Mouse (Mus musculus) brain, embryonic 14.5 days (tissue): Measurements from ENCODE around the gene Neu3.

ENCODE experiments used
- CTCF ChIP-seq: fragments of 200-500 bp; IDR thresholded peaks from 2 replicates; pipeline ENCODE4 v1.5.1; 2012; ENCODE audit warnings: inconsistent platforms, mild to moderate bottlenecking, moderate library complexity, borderline replicate concordance; ENCODE audit not compliant: insufficient read depth, insufficient read length; ENCODE audit errors: extremely low read depth
- POLR2A ChIP-seq: fragments of 200-500 bp; IDR thresholded peaks from 2 replicates; pipeline ENCODE4 v1.6.1; 2012; ENCODE audit warnings: mild to moderate bottlenecking, inconsistent platforms, borderline replicate concordance; ENCODE audit not compliant: poor library complexity, insufficient read depth, insufficient read length, severe bottlenecking; ENCODE audit errors: extremely low read depth

DNA sequence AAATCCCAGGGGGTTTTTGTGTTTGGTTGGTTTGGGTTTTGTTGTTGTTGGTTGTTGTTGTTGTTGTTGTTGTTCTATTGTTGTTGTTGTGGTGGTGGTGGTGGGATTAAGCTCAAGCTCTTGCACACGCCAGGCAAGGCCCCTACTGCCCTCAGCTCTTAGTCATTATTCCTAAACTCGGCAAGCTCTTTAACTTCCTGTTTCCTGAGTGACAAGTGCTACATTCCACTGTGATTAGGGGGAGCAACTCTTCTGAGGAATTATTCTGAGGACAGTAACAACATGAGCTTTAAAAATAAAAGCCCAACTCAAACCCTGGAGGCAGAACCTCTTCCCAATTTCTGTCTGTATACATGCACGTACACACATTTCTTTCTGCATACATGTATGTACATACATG, 37.0 kb upstream of the Neu3 start:
- TF ChIP-seq CTCF (no peak), POLR2A (no peak)
